In genomic region chr12:111507001-111507400, GRCm38 (mm10) we compare ENCODE assay signal across 24 mouse cellular contexts. TPM values are rescaled to one million over a fixed set of nuclear protein-coding genes. Genes with fewer than 3 reads are reported as not detected.
DNase-seq lines count a peak whose midpoint lies in the region; ATAC-seq and TF ChIP-seq lines count a peak whose summit lies in the region.
"Had no signal": no experiment of that assay in that cellular context is flagged by ENCODE, and none has a peak within 500 bp of the region (broad histone marks: within the 10 kb centered on the region; RNA-seq: fewer than 3 reads in every experiment).

No protein-coding gene starts in this region.

- DNase-seq in ZHBTc4 (ENCODE audit: low read depth, low spot score), result peak; percentile 54
- DNase-seq in right cerebral cortex, postnatal 14 days, result no peak
- DNase-seq in adrenal gland, postnatal 10 days, result no peak
- DNase-seq: adrenal gland, postnatal 36 days; cerebellum, adult 9-10 months; forebrain, postnatal 0 days; heart, postnatal 36 days; kidney, adult 8-10 months; kidney, postnatal 25 days; left cerebral cortex, postnatal 4 days; lung, postnatal 14 days had no signal

- H3K36me3 ChIP-seq in intestine, postnatal 0 days (ENCODE audit: control insufficient read depth, insufficient read depth), result no peaks in the 10 kb centered on the region
- H3K36me3 ChIP-seq in intestine, embryonic 15.5 days, result no peaks in the 10 kb centered on the region
- H3K36me3 ChIP-seq in E14TG2a.4 (ENCODE audit: insufficient read depth, low read length), result no peaks in the 10 kb centered on the region
- H3K36me3 ChIP-seq in liver, embryonic 16.5 days (ENCODE audit: control insufficient read depth, insufficient read depth), result no peaks in the 10 kb centered on the region
- H3K36me3 ChIP-seq: embryonic facial prominence, embryonic 15.5 days; heart, embryonic 15.5 days; hindbrain, embryonic 13.5 days; midbrain, embryonic 12.5 days; neural tube, embryonic 15.5 days had no signal

- no peaks in the 10 kb centered on the region for H3K9me3 ChIP-seq in intestine, postnatal 0 days (ENCODE audit: control insufficient read depth)
- no peaks in the 10 kb centered on the region for H3K9me3 ChIP-seq in intestine, embryonic 15.5 days
- peaks cover 6% of the 10 kb centered on the region for H3K9me3 ChIP-seq in E14TG2a.4 (ENCODE audit: low read length)
- no peaks in the 10 kb centered on the region; the same call in 1 of the 2 replicates for H3K9me3 ChIP-seq in liver, embryonic 16.5 days (replicated peaks; ENCODE audit: control insufficient read depth, low read length)
- H3K9me3 ChIP-seq: embryonic facial prominence, embryonic 15.5 days; heart, embryonic 15.5 days; hindbrain, embryonic 13.5 days; midbrain, embryonic 12.5 days; neural tube, embryonic 15.5 days had no signal

- no peak overlapping the region for H3K27ac ChIP-seq in intestine, postnatal 0 days (ENCODE audit: low read depth, low read length)
- no peak overlapping the region for H3K27ac ChIP-seq in intestine, embryonic 15.5 days
- H3K27ac ChIP-seq in liver, embryonic 16.5 days (ENCODE audit: low read length), result no peak overlapping the region; the same call in 1 of the 2 replicates
- H3K27ac ChIP-seq: embryonic facial prominence, embryonic 15.5 days; heart, embryonic 15.5 days; hindbrain, embryonic 13.5 days; midbrain, embryonic 12.5 days; neural tube, embryonic 15.5 days had no signal

- no peak overlapping the region for H3K4me3 ChIP-seq in intestine, postnatal 0 days (ENCODE audit: low read depth, low read length)
- no peak overlapping the region for H3K4me3 ChIP-seq in intestine, embryonic 15.5 days (replicated peaks)
- H3K4me3 ChIP-seq in E14TG2a.4 (replicated peaks; ENCODE audit: low read length), result no peak overlapping the region
- H3K4me3 ChIP-seq in liver, embryonic 16.5 days (ENCODE audit: low read depth, low read length), result no peak overlapping the region
- H3K4me3 ChIP-seq: embryonic facial prominence, embryonic 15.5 days; heart, embryonic 15.5 days; hindbrain, embryonic 13.5 days; midbrain, embryonic 12.5 days; neural tube, embryonic 15.5 days had no signal

- no peak overlapping the region for H3K9ac ChIP-seq in intestine, postnatal 0 days (ENCODE audit: low read depth, low read length)
- H3K9ac ChIP-seq in intestine, embryonic 15.5 days, result no peak overlapping the region
- no peak overlapping the region for H3K9ac ChIP-seq in liver, embryonic 16.5 days (ENCODE audit: low read depth, low read length)
- H3K9ac ChIP-seq: embryonic facial prominence, embryonic 15.5 days; forebrain, postnatal 0 days; heart, embryonic 15.5 days; hindbrain, embryonic 13.5 days; midbrain, embryonic 12.5 days; neural tube, embryonic 15.5 days had no signal

- H3K4me2 ChIP-seq in intestine, postnatal 0 days (replicated peaks; ENCODE audit: low read depth), result no peak overlapping the region
- H3K4me2 ChIP-seq in intestine, embryonic 15.5 days (replicated peaks), result no peak overlapping the region
- 0 out of 2 replicates have a peak overlapping the region, but pooled peaks have one; percentile 50 for H3K4me2 ChIP-seq in liver, embryonic 16.5 days (ENCODE audit: low read depth, low read length)
- H3K4me2 ChIP-seq: embryonic facial prominence, embryonic 15.5 days; heart, embryonic 15.5 days; hindbrain, embryonic 13.5 days; midbrain, embryonic 12.5 days; neural tube, embryonic 15.5 days had no signal

- TF ChIP-seq CTCF in intestine, postnatal 0 days (IDR thresholded peaks at IDR 0.05; ENCODE audit: low read depth), result 0 out of 2 replicates have a peak, but pooled peaks have one; percentile 4
- peak; percentile 38 for TF ChIP-seq CTCF in E14TG2a.4 (conservative IDR thresholded peaks at IDR 0.05; ENCODE audit: low read length)

- no peaks in the 10 kb centered on the region for H3K27me3 ChIP-seq in intestine, postnatal 0 days (replicated peaks; ENCODE audit: control insufficient read depth, insufficient read depth, low read length)
- H3K27me3 ChIP-seq in intestine, embryonic 15.5 days (replicated peaks), result no peaks in the 10 kb centered on the region
- peaks cover 21% of the 10 kb centered on the region for H3K27me3 ChIP-seq in E14TG2a.4 (ENCODE audit: insufficient read depth, low read length)
- peaks cover 18% of the 10 kb centered on the region for H3K27me3 ChIP-seq in liver, embryonic 16.5 days (ENCODE audit: control insufficient read depth, insufficient read depth, low read depth, low read length)
- H3K27me3 ChIP-seq: embryonic facial prominence, embryonic 15.5 days; neural tube, embryonic 15.5 days had no signal

- H3K4me1 ChIP-seq in intestine, postnatal 0 days (replicated peaks; ENCODE audit: control insufficient read depth, insufficient read depth, low read length), result no peaks in the 10 kb centered on the region
- H3K4me1 ChIP-seq in intestine, embryonic 15.5 days (replicated peaks), result peaks cover 4% of the 10 kb centered on the region; the same call in 1 of the 2 replicates
- H3K4me1 ChIP-seq in E14TG2a.4 (replicated peaks; ENCODE audit: low read depth, low read length), result peaks cover 49% of the 10 kb centered on the region
- H3K4me1 ChIP-seq in liver, embryonic 16.5 days (ENCODE audit: control insufficient read depth, low read depth, low read length), result peaks cover 18% of the 10 kb centered on the region
- H3K4me1 ChIP-seq: hindbrain, embryonic 13.5 days had no signal

- WGBS in intestine, postnatal 0 days, result 65% methylated on average over 5 of the region's 5 CpGs
- 62% methylated on average over 5 of the region's 5 CpGs for WGBS in intestine, embryonic 15.5 days
- WGBS in liver, embryonic 16.5 days (ENCODE audit: insufficient replicate concordance), result 53% methylated on average over 5 of the region's 5 CpGs

- ATAC-seq in intestine, postnatal 0 days, result no peak
- no peak for ATAC-seq in intestine, embryonic 15.5 days
- no peak for ATAC-seq in liver, embryonic 16.5 days (ENCODE audit: low read depth)
- ATAC-seq: forebrain, postnatal 0 days; inflammation-experienced regulatory T-cells, adult 6 months had no signal

RNA-seq across cellular contexts. Expression of gene Gm266, which starts 21.4 kb away (rescaled TPM):
- 7.3 and 8.6 TPM in 2 replicates for polyA plus RNA-seq in intestine, postnatal 0 days (2015; fragmentation: Nextera tagmentation; extraction: Ambion mirVana)
- 17.7 and 19.9 TPM in 2 replicates for polyA plus RNA-seq in intestine, embryonic 15.5 days (2015; fragmentation: Nextera tagmentation; extraction: Ambion mirVana)
- 0.46 and 0.52 TPM in 2 replicates for polyA plus RNA-seq in liver, embryonic 16.5 days (2015; fragmentation: Nextera tagmentation; extraction: Ambion mirVana)
- total RNA-seq in adrenal gland, postnatal 10 days (2021), result 1 to 10 TPM; 1.0 to 1.1 TPM
- total RNA-seq: common myeloid progenitor, adult 5-6 weeks; liver, adult 2 months; megakaryocyte, adult 5-6 weeks had no signal
- polyA plus RNA-seq: inflammation-experienced regulatory T-cells, adult 6 months; liver, adult 2 months had no signal

RNA-seq across cellular contexts. Expression of gene Eif5, which starts 30.8 kb away (rescaled TPM):
- polyA plus RNA-seq in intestine, postnatal 0 days (2015; fragmentation: Nextera tagmentation; extraction: Ambion mirVana), result 632 and 663 TPM in 2 replicates
- 574 and 692 TPM in 2 replicates for polyA plus RNA-seq in intestine, embryonic 15.5 days (2015; fragmentation: Nextera tagmentation; extraction: Ambion mirVana)
- 522 and 558 TPM in 2 replicates for polyA plus RNA-seq in liver, embryonic 16.5 days (2015; fragmentation: Nextera tagmentation; extraction: Ambion mirVana)
- total RNA-seq in adrenal gland, postnatal 10 days (2021), result 100 to 1,000 TPM; 300 to 322 TPM
